Mouse (Mus musculus) limb, embryonic 12.5 days (tissue): ENCODE measurements at regions not wholly inside any gene's neighbourhood (a gene's known extent, or its start where the extent isn't known, plus 50 kb on each side); places are given as distances from the start of the nearest gene placed in this dataset.

Experiments
- ATAC-seq: fragments of 200-750 bp; cut with Nextera tagmentation; 2 replicates; pipeline ENCODE4 v1.8.0; 2017; ENCODE audit warnings: low read depth, moderate TSS enrichment; ENCODE audit not compliant: insufficient number of reproducible peaks, insufficient read depth, low FRiP score, low TSS enrichment
- H3K27ac ChIP-seq: fragments of 300-500 bp; sonication (generic); 2 replicates; pipeline ENCODE4 v1.5.1; 2016; ENCODE audit warnings: mild to moderate bottlenecking, moderate library complexity
- H3K27me3 ChIP-seq: fragments of 300-500 bp; sonication (generic); 2 replicates; pipeline ENCODE4 v1.6.1; 2016; ENCODE audit warnings: mild to moderate bottlenecking, moderate library complexity
- H3K36me3 ChIP-seq: fragments of 300-500 bp; sonication (generic); 2 replicates; pipeline ENCODE4 v1.6.1; 2016; ENCODE audit warnings: mild to moderate bottlenecking, moderate library complexity
- H3K4me1 ChIP-seq: fragments of 300-500 bp; sonication (generic); replicated peaks from 2 replicates; pipeline ENCODE4 v1.6.1; 2016
- H3K4me2 ChIP-seq: fragments of 300-500 bp; sonication (generic); 2 replicates; pipeline ENCODE4 v1.6.1; 2016; ENCODE audit warnings: mild to moderate bottlenecking, moderate library complexity
- H3K4me3 ChIP-seq: fragments of 300-500 bp; sonication (generic); replicated peaks from 2 replicates; pipeline ENCODE4 v1.5.1; 2016; ENCODE audit warnings: mild to moderate bottlenecking
- H3K9ac ChIP-seq: fragments of 300-500 bp; sonication (generic); replicated peaks from 2 replicates; pipeline ENCODE4 v1.6.1; 2016; ENCODE audit warnings: mild to moderate bottlenecking, moderate library complexity
- H3K9me3 ChIP-seq: fragments of 300-500 bp; sonication (generic); 2 replicates; pipeline ENCODE4 v1.6.1; 2016; ENCODE audit warnings: mild to moderate bottlenecking, moderate library complexity
- WGBS: fragments of 180-500 bp; shearing (Covaris S2); methylation state at CpG from one replicate; pipeline ENCODE4 v1.1.7; 2016; 5-methylcytosine and 5-hydroxymethylcytosine counted together

- Histone ChIP-seq H3K9ac (no peak overlapping the region), H3K4me1 (peaks cover 21% of the 10 kb centered on the region), H3K9me3 (no peaks in the 10 kb centered on the region), H3K27ac (no peak overlapping the region), H3K36me3 (no peaks in the 10 kb centered on the region), H3K27me3 (peaks cover 15% of the 10 kb centered on the region; the same call in 1 of the 2 replicates), H3K4me3 (no peak overlapping the region), H3K4me2 (no peak overlapping the region)
- no peak for ATAC-seq
- 63% methylated on average over 1 of the region's 1 CpGs for WGBS
Measured at GRCm38 (mm10) chr8:34473301-34473700, 361.8 kb upstream of the Gm10131 start.

- H3K4me3 ChIP-seq = no peak overlapping the region
- peaks cover 15% of the 10 kb centered on the region; the same call in 1 of the 2 replicates for H3K27me3 ChIP-seq
- WGBS = 34% methylated on average over 6 of the region's 6 CpGs
- no peak overlapping the region for H3K4me2 ChIP-seq
- ATAC-seq = no peak
- no peaks in the 10 kb centered on the region for H3K36me3 ChIP-seq
- H3K4me1 ChIP-seq = peaks cover 21% of the 10 kb centered on the region
- H3K27ac ChIP-seq = no peak overlapping the region
- H3K9ac ChIP-seq = no peak overlapping the region
- 0 out of 2 replicates have a peak, but pooled peaks cover 2% of the 10 kb centered on the region for H3K9me3 ChIP-seq
Measured at GRCm38 (mm10) chr8:34472846-34473245, 361.3 kb upstream of the Gm10131 start.

- Histone ChIP-seq H3K4me1 (peaks cover 21% of the 10 kb centered on the region), H3K27ac (no peak overlapping the region), H3K4me2 (no peak overlapping the region), H3K27me3 (peaks cover 15% of the 10 kb centered on the region; the same call in 1 of the 2 replicates), H3K36me3 (no peaks in the 10 kb centered on the region), H3K9ac (no peak overlapping the region), H3K4me3 (no peak overlapping the region), H3K9me3 (0 out of 2 replicates have a peak, but pooled peaks cover 3% of the 10 kb centered on the region)
- 22% methylated on average over 8 of the region's 8 CpGs for WGBS
- ATAC-seq = no peak
Measured at GRCm38 (mm10) chr8:34472434-34472833, 360.9 kb upstream of the Gm10131 start.

- 31% methylated on average over 2 of the region's 2 CpGs for WGBS
- Histone ChIP-seq H3K27ac (no peak overlapping the region), H3K9ac (no peak overlapping the region), H3K4me2 (no peak overlapping the region), H3K4me1 (peaks cover 21% of the 10 kb centered on the region), H3K27me3 (peaks cover 15% of the 10 kb centered on the region; the same call in 1 of the 2 replicates), H3K4me3 (no peak overlapping the region), H3K9me3 (peaks cover 9% of the 10 kb centered on the region; the same call in 1 of the 2 replicates), H3K36me3 (no peaks in the 10 kb centered on the region)
- no peak for ATAC-seq
Measured at GRCm38 (mm10) chr8:34469091-34469490, 357.6 kb upstream of the Gm10131 start.

- 80% methylated on average over 5 of the region's 5 CpGs for WGBS
- Histone ChIP-seq H3K9ac (no peak overlapping the region), H3K27me3 (peaks cover 6% of the 10 kb centered on the region; the same call in 1 of the 2 replicates), H3K27ac (no peak overlapping the region), H3K9me3 (peaks cover 9% of the 10 kb centered on the region; the same call in 1 of the 2 replicates), H3K36me3 (no peaks in the 10 kb centered on the region), H3K4me1 (peaks cover 4% of the 10 kb centered on the region; the same call in 1 of the 2 replicates), H3K4me2 (no peak overlapping the region), H3K4me3 (no peak overlapping the region)
- ATAC-seq = no peak
Measured at GRCm38 (mm10) chr8:34466786-34467364, 355.3 kb upstream of the Gm10131 start.

GRCm38 (mm10) chr8:34465398-34465797, 353.9 kb upstream of the Gm10131 start:
- H3K4me1 ChIP-seq = 0 out of 2 replicates have a peak, but pooled peaks cover 4% of the 10 kb centered on the region
- H3K9ac ChIP-seq = no peak overlapping the region
- H3K36me3 ChIP-seq = no peaks in the 10 kb centered on the region
- H3K27ac ChIP-seq = no peak overlapping the region
- H3K27me3 ChIP-seq = peaks cover 3% of the 10 kb centered on the region; the same call in 1 of the 2 replicates
- 93% methylated on average over 1 of the region's 1 CpGs for WGBS
- no peak overlapping the region for H3K4me2 ChIP-seq
- H3K4me3 ChIP-seq = no peak overlapping the region
- no peak for ATAC-seq
- peaks cover 15% of the 10 kb centered on the region; the same call in 1 of the 2 replicates for H3K9me3 ChIP-seq

- WGBS = 64% methylated on average over 5 of the region's 5 CpGs
Measured at GRCm38 (mm10) chr8:34462262-34462661, 350.7 kb upstream of the Gm10131 start.

GRCm38 (mm10) chr8:34458300-34458699, 346.8 kb upstream of the Gm10131 start:
- no peak overlapping the region for H3K4me2 ChIP-seq
- 89% methylated on average over 8 of the region's 8 CpGs for WGBS
- no peaks in the 10 kb centered on the region for H3K36me3 ChIP-seq
- H3K9ac ChIP-seq = no peak overlapping the region
- no peaks in the 10 kb centered on the region for H3K27me3 ChIP-seq
- ATAC-seq = no peak
- H3K27ac ChIP-seq = no peak overlapping the region
- H3K9me3 ChIP-seq = peaks cover 6% of the 10 kb centered on the region; the same call in 1 of the 2 replicates
- H3K4me1 ChIP-seq = no peaks in the 10 kb centered on the region
- no peak overlapping the region for H3K4me3 ChIP-seq

More at GRCm38 (mm10) chr8:34462262-34462661, 350.7 kb upstream of the Gm10131 start:
- no peaks in the 10 kb centered on the region for H3K27me3 ChIP-seq
- no peak overlapping the region for H3K4me3 ChIP-seq
- no peak overlapping the region for H3K4me2 ChIP-seq
- H3K9ac ChIP-seq = no peak overlapping the region
- H3K36me3 ChIP-seq = no peaks in the 10 kb centered on the region
- peaks cover 12% of the 10 kb centered on the region; the same call in 1 of the 2 replicates for H3K9me3 ChIP-seq
- H3K27ac ChIP-seq = no peak overlapping the region
- no peaks in the 10 kb centered on the region for H3K4me1 ChIP-seq
- ATAC-seq = no peak

- H3K27ac ChIP-seq = no peak overlapping the region
- H3K27me3 ChIP-seq = no peaks in the 10 kb centered on the region
- no peak overlapping the region for H3K4me3 ChIP-seq
- no peak for ATAC-seq
- H3K4me1 ChIP-seq = peaks cover 1% of the 10 kb centered on the region; the same call in 1 of the 2 replicates
- H3K9ac ChIP-seq = no peak overlapping the region
- H3K36me3 ChIP-seq = no peaks in the 10 kb centered on the region
- H3K4me2 ChIP-seq = no peak overlapping the region
- H3K9me3 ChIP-seq = peaks cover 11% of the 10 kb centered on the region; the same call in 1 of the 2 replicates
- 76% methylated on average over 3 of the region's 3 CpGs for WGBS
Measured at GRCm38 (mm10) chr8:34456543-34456942, 345.0 kb upstream of the Gm10131 start.

GRCm38 (mm10) chr8:34455376-34455775, 343.8 kb upstream of the Gm10131 start:
- Histone ChIP-seq H3K9me3 (0 out of 2 replicates have a peak, but pooled peaks cover 5% of the 10 kb centered on the region), H3K4me1 (peaks cover 8% of the 10 kb centered on the region), H3K27ac (no peak overlapping the region), H3K4me3 (no peak overlapping the region), H3K27me3 (no peaks in the 10 kb centered on the region), H3K9ac (no peak overlapping the region), H3K4me2 (no peak overlapping the region), H3K36me3 (no peaks in the 10 kb centered on the region)
- WGBS = 83% methylated on average over 14 of the region's 14 CpGs
- no peak for ATAC-seq

- no peaks in the 10 kb centered on the region for H3K36me3 ChIP-seq
- H3K9ac ChIP-seq = no peak overlapping the region
- 0 out of 2 replicates have a peak, but pooled peaks cover 5% of the 10 kb centered on the region for H3K9me3 ChIP-seq
- no peaks in the 10 kb centered on the region for H3K27me3 ChIP-seq
- peaks cover 15% of the 10 kb centered on the region for H3K4me1 ChIP-seq
- H3K4me3 ChIP-seq = no peak overlapping the region
- no peak overlapping the region for H3K4me2 ChIP-seq
- ATAC-seq = no peak
- WGBS = 61% methylated on average over 6 of the region's 6 CpGs
- no peak overlapping the region for H3K27ac ChIP-seq
Measured at GRCm38 (mm10) chr8:34452811-34453210, 341.3 kb upstream of the Gm10131 start.
